Mouse (Mus musculus): ENCODE results near the gene Nle1. TPM values are rescaled to one million over a fixed set of nuclear protein-coding genes. Genes with fewer than 3 reads are reported as not detected.

Nle1 gene
- 43.4 and 44.9 TPM in 2 replicates for polyA plus RNA-seq (2014; fragmentation: Nextera tagmentation; extraction: Ambion mirVana)

DNA sequence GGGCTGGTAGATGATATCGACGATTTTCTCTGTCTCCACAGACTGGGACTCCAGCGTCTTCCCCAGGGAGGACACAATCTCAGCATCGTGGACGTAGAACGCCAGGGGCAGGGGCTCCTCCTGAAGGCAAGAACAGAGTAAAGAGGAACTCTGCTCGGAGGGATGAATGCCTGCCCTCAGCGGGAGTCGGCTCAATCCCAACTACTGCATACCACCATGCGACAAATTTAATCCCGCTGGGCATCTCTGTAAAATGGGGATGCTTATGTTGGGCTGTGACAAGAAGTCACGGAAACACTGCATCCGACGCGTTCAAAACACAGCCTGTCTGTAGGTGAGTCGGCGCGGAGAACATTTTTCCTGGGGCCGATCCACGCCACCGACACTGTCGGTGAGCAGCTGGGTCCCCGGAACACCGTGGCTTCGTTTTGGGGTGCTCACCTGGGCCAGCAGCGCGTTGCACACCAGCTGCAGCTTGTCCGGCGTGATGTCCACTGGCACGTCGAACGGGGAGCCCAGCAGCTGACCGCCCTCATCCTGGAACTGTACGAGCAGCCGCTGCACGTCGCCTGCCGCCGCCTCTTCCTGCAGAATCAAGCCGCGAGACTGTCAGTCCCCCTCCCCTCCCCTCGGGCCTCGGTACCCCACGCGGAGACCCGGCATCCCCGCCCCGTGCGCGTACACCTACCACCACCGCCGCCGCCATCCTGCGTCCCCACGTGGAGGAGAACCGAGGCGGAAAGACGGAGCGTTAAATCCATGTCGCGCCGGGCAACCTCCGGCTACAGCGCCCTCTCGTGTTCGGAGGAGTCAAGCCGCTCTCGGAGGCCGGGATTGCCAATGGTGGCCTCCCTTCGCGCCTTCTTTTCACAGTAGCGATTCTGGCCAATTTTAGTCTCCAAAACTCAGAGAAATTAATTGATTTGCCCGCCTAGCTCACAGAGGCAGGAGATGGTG is at the start of gene Nle1:
Gene Nle1, minus strand, starts transcription at position 761 of the 957 bp plus-strand sequence.
- Histone ChIP-seq H3K4me2 (peak within 1 kb of the TSS; percentile 88), H3K9ac (ENCODE audit: low read depth, low read length) (peak within 1 kb of the TSS; percentile 78), H3K4me3 (ENCODE audit: low read depth, low read length) (peak within 1 kb of the TSS; percentile 76), H3K4me1 (replicated peaks; ENCODE audit: control insufficient read depth, insufficient read depth, low read length) (peaks cover 14% of the 10 kb centered on the region; the same call in 1 of the 2 replicates), H3K36me3 (ENCODE audit: control insufficient read depth, insufficient read depth, low read length) (peaks cover 27% of the 10 kb centered on the region; the same call in 1 of the 2 replicates), H3K9me3 (ENCODE audit: control insufficient read depth, low read length) (no peaks in the 10 kb centered on the region), H3K27me3 (replicated peaks; ENCODE audit: control insufficient read depth, insufficient read depth, low read length) (peaks cover 9% of the 10 kb centered on the region), H3K27ac (ENCODE audit: low read depth, low read length) (no peak within 1 kb of the TSS; the same call in 1 of the 2 replicates)
- DNase-seq (ENCODE audit: low spot score) (peak; percentile 93), ATAC-seq (replicated peaks; ENCODE audit: low FRiP score) (peak; percentile 75)
- WGBS, result 1% methylated on average over 73 of the region's 73 CpGs

DNA sequence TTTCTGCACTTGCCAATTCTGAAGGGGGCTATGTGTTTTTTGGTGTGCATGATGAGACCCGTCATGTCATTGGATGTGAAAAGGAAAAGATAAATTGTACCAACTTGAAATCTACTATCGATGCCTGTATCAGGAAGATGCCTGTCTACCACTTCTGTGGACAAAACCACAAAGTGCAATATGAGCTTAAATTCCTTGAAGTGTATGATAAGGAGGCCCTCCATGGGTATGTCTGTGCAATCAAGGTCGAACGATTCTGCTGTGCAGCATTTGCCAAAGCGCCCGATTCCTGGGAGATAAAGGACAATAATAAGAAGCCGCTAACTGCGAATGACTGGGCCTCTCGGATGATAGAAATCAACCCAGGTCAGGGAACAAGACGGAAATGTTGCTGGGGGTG is 48.7 kb upstream of the Nle1 start:
- no peak overlapping the region for H3K9ac ChIP-seq (ENCODE audit: low read depth, low read length)
- no peak overlapping the region for H3K4me3 ChIP-seq (ENCODE audit: low read depth, low read length)
- H3K27ac ChIP-seq (ENCODE audit: low read depth, low read length), result no peak overlapping the region
- no peak overlapping the region for H3K4me2 ChIP-seq
- peaks cover 6% of the 10 kb centered on the region; the same call in 1 of the 2 replicates for H3K4me1 ChIP-seq (replicated peaks; ENCODE audit: control insufficient read depth, insufficient read depth, low read length)
- H3K27me3 ChIP-seq (replicated peaks; ENCODE audit: control insufficient read depth, insufficient read depth, low read length), result peaks cover 28% of the 10 kb centered on the region
- WGBS, result 54% methylated on average over 10 of the region's 10 CpGs
- DNase-seq (ENCODE audit: low spot score) (no peak), ATAC-seq (replicated peaks; ENCODE audit: low FRiP score) (no peak)
- H3K36me3 ChIP-seq (ENCODE audit: control insufficient read depth, insufficient read depth, low read length), result no peaks in the 10 kb centered on the region
- no peaks in the 10 kb centered on the region for H3K9me3 ChIP-seq (ENCODE audit: control insufficient read depth, low read length)

DNA sequence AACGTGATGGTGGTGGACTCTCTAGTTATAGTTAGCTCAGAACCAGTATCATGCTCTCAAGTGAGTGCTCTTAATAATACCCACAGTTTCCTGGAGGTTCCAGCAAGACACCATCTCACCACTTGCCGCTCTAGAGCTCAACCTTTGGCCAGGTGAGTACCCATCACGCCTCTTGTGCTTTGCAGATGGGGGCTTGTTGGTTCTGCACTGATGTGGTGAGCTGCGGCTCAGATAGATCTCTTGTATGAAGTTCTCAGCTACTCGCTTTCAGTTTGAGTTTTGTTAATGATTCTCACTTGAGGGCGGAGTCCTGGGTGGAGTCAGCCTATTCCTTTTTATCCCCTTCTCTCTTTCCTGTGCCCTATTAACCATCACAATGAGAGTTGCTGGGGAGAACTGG is 46.4 kb upstream of the Nle1 start:
- peaks cover 43% of the 10 kb centered on the region for H3K27me3 ChIP-seq (replicated peaks; ENCODE audit: control insufficient read depth, insufficient read depth, low read length)
- no peak for ATAC-seq (replicated peaks; ENCODE audit: low FRiP score)
- H3K36me3 ChIP-seq (ENCODE audit: control insufficient read depth, insufficient read depth, low read length), result no peaks in the 10 kb centered on the region
- no peak overlapping the region for H3K27ac ChIP-seq (ENCODE audit: low read depth, low read length)
- H3K4me3 ChIP-seq (ENCODE audit: low read depth, low read length), result no peak overlapping the region
- 73% methylated on average over 6 of the region's 6 CpGs for WGBS
- no peak for DNase-seq (ENCODE audit: low spot score)
- H3K4me2 ChIP-seq, result no peak overlapping the region
- no peak overlapping the region for H3K9ac ChIP-seq (ENCODE audit: low read depth, low read length)
- peaks cover 10% of the 10 kb centered on the region; the same call in 1 of the 2 replicates for H3K4me1 ChIP-seq (replicated peaks; ENCODE audit: control insufficient read depth, insufficient read depth, low read length)
- H3K9me3 ChIP-seq (ENCODE audit: control insufficient read depth, low read length), result no peaks in the 10 kb centered on the region

DNA sequence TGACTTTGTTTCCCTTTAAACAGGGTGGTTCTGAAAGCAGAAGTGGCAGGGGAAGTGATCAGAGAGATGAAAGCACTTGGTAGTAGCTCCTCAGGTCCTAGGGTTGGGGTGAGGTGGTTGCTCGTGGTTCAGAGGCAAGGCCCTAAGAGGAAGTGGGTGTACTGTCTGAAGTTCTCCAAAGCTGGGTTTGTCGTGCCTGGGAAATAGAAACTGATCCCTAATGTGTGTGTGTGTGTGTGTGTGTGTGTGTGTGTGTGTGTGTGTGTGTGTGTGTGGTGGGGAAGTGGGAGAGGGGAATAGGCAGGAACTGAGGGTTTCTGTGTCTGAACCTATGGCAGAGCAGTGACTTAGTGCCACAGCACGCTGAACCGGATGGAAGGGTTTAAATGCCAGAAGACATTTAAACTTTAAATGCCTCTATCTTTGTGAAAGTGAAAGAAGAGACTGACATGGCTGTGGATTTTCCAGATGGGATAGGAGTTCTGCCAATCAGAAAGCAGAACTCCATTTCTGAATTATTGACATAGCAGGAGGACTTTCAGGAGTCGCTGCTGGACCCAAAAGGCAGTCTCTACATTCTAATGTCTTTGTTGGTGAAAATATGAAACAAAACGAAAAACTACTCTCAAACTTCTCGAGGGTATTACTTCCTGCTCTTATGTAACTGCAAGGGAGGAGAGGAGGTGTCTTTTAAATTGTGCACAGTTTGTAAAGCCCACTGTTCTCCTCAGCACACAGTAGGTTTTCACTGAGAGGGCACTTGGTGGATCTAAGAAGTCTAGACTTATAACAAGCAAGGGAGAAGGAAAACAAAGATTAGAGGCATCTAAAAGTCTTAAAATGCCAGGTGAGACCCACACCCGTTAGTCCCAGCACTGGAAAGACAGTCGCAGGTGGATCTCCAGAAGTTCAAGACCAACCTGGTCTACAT is 44.7 kb upstream of the Nle1 start:
- H3K4me3 ChIP-seq (ENCODE audit: low read depth, low read length), result no peak overlapping the region
- no peaks in the 10 kb centered on the region for H3K36me3 ChIP-seq (ENCODE audit: control insufficient read depth, insufficient read depth, low read length)
- peak overlapping the region; percentile 50 for H3K4me2 ChIP-seq
- ATAC-seq (replicated peaks; ENCODE audit: low FRiP score), result no peak
- DNase-seq (ENCODE audit: low spot score), result no peak
- H3K9me3 ChIP-seq (ENCODE audit: control insufficient read depth, low read length), result no peaks in the 10 kb centered on the region
- H3K27ac ChIP-seq (ENCODE audit: low read depth, low read length), result no peak overlapping the region
- peaks cover 10% of the 10 kb centered on the region; the same call in 1 of the 2 replicates for H3K4me1 ChIP-seq (replicated peaks; ENCODE audit: control insufficient read depth, insufficient read depth, low read length)
- H3K9ac ChIP-seq (ENCODE audit: low read depth, low read length), result no peak overlapping the region
- 46% methylated on average over 9 of the region's 9 CpGs for WGBS
- peaks cover 46% of the 10 kb centered on the region for H3K27me3 ChIP-seq (replicated peaks; ENCODE audit: control insufficient read depth, insufficient read depth, low read length)

DNA sequence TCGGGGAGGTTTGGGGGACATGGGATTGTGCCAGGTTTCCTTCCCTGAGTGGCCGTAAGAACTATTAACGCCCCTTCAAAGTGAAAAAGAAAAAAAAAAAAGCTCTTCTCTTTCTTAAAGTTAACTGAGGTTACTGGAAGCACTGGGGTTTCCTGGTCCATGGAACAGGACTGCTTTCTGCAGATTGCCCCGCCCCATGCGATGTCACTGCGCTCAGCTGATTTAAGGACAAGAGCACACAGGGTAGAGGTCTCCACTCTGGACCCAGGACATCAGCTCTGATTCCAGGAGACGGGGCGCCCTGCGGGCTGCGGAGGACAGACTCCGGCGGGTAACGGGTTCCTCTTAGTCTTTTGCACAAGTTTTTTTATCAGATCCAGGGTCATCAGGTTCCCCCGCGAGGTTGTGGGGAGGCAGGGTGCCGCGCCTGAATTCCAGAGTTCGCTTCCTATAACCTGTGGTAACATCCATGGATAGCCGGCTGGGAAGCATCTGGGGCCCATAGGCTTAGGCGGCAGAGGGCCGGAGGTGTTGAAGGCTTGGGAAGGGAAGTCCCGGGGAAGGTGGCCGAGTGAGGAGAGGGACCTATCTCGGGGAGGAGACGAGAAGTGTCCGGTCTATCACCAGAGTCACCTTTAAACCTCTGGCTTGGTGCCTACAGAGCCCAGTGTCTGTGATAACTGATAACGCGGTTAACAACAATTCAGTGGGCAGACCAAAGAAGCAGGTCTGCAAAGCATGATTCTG is 43.8 kb upstream of the Nle1 start:
- peak overlapping the region; percentile 50 for H3K4me2 ChIP-seq
- no peak for DNase-seq (ENCODE audit: low spot score)
- WGBS, result 3% methylated on average over 28 of the region's 28 CpGs
- no peak overlapping the region for H3K27ac ChIP-seq (ENCODE audit: low read depth, low read length)
- no peaks in the 10 kb centered on the region for H3K36me3 ChIP-seq (ENCODE audit: control insufficient read depth, insufficient read depth, low read length)
- H3K9me3 ChIP-seq (ENCODE audit: control insufficient read depth, low read length), result no peaks in the 10 kb centered on the region
- no peak for ATAC-seq (replicated peaks; ENCODE audit: low FRiP score)
- no peak overlapping the region for H3K4me3 ChIP-seq (ENCODE audit: low read depth, low read length)
- H3K9ac ChIP-seq (ENCODE audit: low read depth, low read length), result no peak overlapping the region
- H3K4me1 ChIP-seq (replicated peaks; ENCODE audit: control insufficient read depth, insufficient read depth, low read length), result peaks cover 10% of the 10 kb centered on the region; the same call in 1 of the 2 replicates
- peaks cover 46% of the 10 kb centered on the region for H3K27me3 ChIP-seq (replicated peaks; ENCODE audit: control insufficient read depth, insufficient read depth, low read length)

DNA sequence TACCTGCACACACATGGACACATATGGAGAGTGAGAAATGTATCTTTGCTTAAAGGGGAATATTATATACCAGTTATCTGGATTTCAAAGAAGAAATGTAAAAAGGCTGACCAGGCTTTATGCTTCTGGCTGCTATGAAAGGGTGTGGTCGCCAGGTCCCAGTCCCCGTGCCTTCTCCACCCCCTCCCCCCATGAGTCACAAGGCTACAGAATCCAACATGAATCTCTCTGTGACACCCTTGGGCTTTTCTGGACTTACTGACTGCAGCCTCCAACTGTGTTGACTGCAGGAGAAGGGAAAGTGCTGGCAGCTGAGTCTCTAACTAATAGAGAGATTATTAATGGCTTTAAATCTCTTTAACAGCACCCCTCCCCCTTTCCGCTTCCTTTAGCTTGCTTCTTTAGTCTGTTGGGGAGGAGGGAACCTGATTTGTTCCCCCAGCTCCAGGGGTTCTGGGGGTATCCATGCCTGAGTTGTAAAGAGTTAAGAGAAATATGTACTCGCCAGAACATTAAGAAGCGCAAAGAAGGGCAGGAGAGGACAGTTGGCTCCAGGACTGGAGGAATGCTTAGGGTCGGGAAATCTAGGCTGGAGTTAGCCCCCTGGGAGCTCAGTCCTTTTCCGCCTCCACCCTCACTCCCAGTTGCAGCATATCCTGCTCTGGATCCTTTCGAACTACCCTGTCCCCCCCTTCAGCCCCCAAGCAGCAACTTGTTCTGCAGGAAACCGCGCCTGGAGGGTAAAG is 42.7 kb upstream of the Nle1 start, which contains the start of gene Slfn5:
Gene Slfn5, plus strand, starts transcription at position 614 of the 746 bp plus-strand sequence.
- peaks cover 43% of the 10 kb centered on the region for H3K27me3 ChIP-seq (replicated peaks; ENCODE audit: control insufficient read depth, insufficient read depth, low read length)
- no peak within 1 kb of the TSS for H3K4me3 ChIP-seq (ENCODE audit: low read depth, low read length)
- no peaks in the 10 kb centered on the region for H3K36me3 ChIP-seq (ENCODE audit: control insufficient read depth, insufficient read depth, low read length)
- DNase-seq (ENCODE audit: low spot score), result no peak
- WGBS, result 6% methylated on average over 10 of the region's 10 CpGs
- peak within 1 kb of the TSS; percentile 50 for H3K4me2 ChIP-seq
- ATAC-seq (replicated peaks; ENCODE audit: low FRiP score), result no peak
- H3K27ac ChIP-seq (ENCODE audit: low read depth, low read length), result no peak within 1 kb of the TSS
- H3K4me1 ChIP-seq (replicated peaks; ENCODE audit: control insufficient read depth, insufficient read depth, low read length), result peaks cover 10% of the 10 kb centered on the region; the same call in 1 of the 2 replicates
- H3K9ac ChIP-seq (ENCODE audit: low read depth, low read length), result no peak within 1 kb of the TSS
- no peaks in the 10 kb centered on the region for H3K9me3 ChIP-seq (ENCODE audit: control insufficient read depth, low read length)

DNA sequence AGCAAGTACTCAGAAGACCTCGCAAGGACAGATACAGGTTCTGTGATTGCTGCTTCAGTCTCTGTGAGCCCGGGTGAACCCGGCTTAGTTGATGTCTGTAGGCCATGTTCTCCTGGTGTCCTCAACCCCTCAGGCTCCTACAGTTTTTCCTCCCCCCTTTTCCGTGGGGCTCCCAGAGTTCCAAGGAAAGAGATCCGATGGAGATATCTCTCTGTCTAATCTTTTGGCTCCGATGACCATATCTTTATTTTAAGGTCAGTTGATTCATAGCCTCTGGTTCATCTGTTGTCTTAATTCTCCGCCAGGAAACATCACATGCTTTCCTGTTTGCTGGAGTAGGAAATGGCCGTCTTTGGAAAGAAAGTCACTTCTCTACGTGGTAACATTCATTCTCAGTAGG is 40.8 kb upstream of the Nle1 start:
- DNase-seq (ENCODE audit: low spot score) (no peak), ATAC-seq (replicated peaks; ENCODE audit: low FRiP score) (no peak)
- H3K9me3 ChIP-seq (ENCODE audit: control insufficient read depth, low read length), result no peaks in the 10 kb centered on the region
- no peak overlapping the region for H3K27ac ChIP-seq (ENCODE audit: low read depth, low read length)
- H3K4me2 ChIP-seq, result no peak overlapping the region
- H3K9ac ChIP-seq (ENCODE audit: low read depth, low read length), result no peak overlapping the region
- H3K36me3 ChIP-seq (ENCODE audit: control insufficient read depth, insufficient read depth, low read length), result no peaks in the 10 kb centered on the region
- H3K4me3 ChIP-seq (ENCODE audit: low read depth, low read length), result no peak overlapping the region
- peaks cover 43% of the 10 kb centered on the region for H3K27me3 ChIP-seq (replicated peaks; ENCODE audit: control insufficient read depth, insufficient read depth, low read length)
- peaks cover 10% of the 10 kb centered on the region; the same call in 1 of the 2 replicates for H3K4me1 ChIP-seq (replicated peaks; ENCODE audit: control insufficient read depth, insufficient read depth, low read length)
- 69% methylated on average over 9 of the region's 9 CpGs for WGBS
